Mouse (Mus musculus): ENCODE data around the gene Gm20388. TPM values are rescaled to one million over a fixed set of nuclear protein-coding genes. Genes with fewer than 3 reads are reported as not detected.

Gene Gm20388
- polyA plus RNA-seq, 1 experiment from 2014 or later = not detected

- H3K36me3 ChIP-seq (ENCODE audit: control insufficient read depth, insufficient read depth, low read length) = no peaks in the 10 kb centered on the region
- DNase-seq (ENCODE audit: low spot score) (no peak), ATAC-seq (ENCODE audit: insufficient number of reproducible peaks, low FRiP score, low TSS enrichment, low read depth) (no peak)
- H3K9me3 ChIP-seq (ENCODE audit: control insufficient read depth, low read length) = no peaks in the 10 kb centered on the region
- 0 out of 2 replicates have a peak overlapping the region, but pooled peaks have one; percentile 6 for H3K27ac ChIP-seq (replicated peaks; ENCODE audit: low read depth, low read length)
- H3K4me3 ChIP-seq (ENCODE audit: low read depth, low read length) = no peak overlapping the region
- H3K27me3 ChIP-seq (ENCODE audit: control insufficient read depth, insufficient read depth, low read length) = no peaks in the 10 kb centered on the region
- H3K4me2 ChIP-seq (ENCODE audit: low read depth, severe bottlenecking) = no peak overlapping the region
- peaks cover 84% of the 10 kb centered on the region for H3K4me1 ChIP-seq (ENCODE audit: control insufficient read depth, insufficient read depth, low read length)
- 78% methylated on average over 9 of the region's 9 CpGs for WGBS
- H3K9ac ChIP-seq (ENCODE audit: low read length) = no peak overlapping the region
These were observed 375.2 kb downstream of the Gm20388 start for GRCm38 (mm10) chr8:120285878-120286277.

- Histone ChIP-seq H3K4me2 (ENCODE audit: low read depth, severe bottlenecking) (no peak overlapping the region), H3K4me3 (ENCODE audit: low read depth, low read length) (no peak overlapping the region), H3K36me3 (ENCODE audit: control insufficient read depth, insufficient read depth, low read length) (no peaks in the 10 kb centered on the region; the same call in 1 of the 2 replicates), H3K27me3 (ENCODE audit: control insufficient read depth, insufficient read depth, low read length) (no peaks in the 10 kb centered on the region), H3K9me3 (ENCODE audit: control insufficient read depth, low read length) (no peaks in the 10 kb centered on the region), H3K27ac (replicated peaks; ENCODE audit: low read depth, low read length) (no peak overlapping the region; the same call in 1 of the 2 replicates), H3K4me1 (ENCODE audit: control insufficient read depth, insufficient read depth, low read length) (peaks cover 80% of the 10 kb centered on the region), H3K9ac (ENCODE audit: low read length) (no peak overlapping the region)
- 29% methylated on average over 21 of the region's 21 CpGs for WGBS
- DNase-seq (ENCODE audit: low spot score) (peak; percentile 78), ATAC-seq (ENCODE audit: insufficient number of reproducible peaks, low FRiP score, low TSS enrichment, low read depth) (peak; percentile 14)
These were observed 377.7 kb downstream of the Gm20388 start for GRCm38 (mm10) chr8:120288122-120288908.

GRCm38 (mm10) chr8:120289191-120289590 is 378.6 kb downstream of the Gm20388 start:
- no peaks in the 10 kb centered on the region; the same call in 1 of the 2 replicates for H3K36me3 ChIP-seq (ENCODE audit: control insufficient read depth, insufficient read depth, low read length)
- H3K27me3 ChIP-seq (ENCODE audit: control insufficient read depth, insufficient read depth, low read length) = no peaks in the 10 kb centered on the region
- no peak overlapping the region for H3K4me3 ChIP-seq (ENCODE audit: low read depth, low read length)
- DNase-seq (ENCODE audit: low spot score) (no peak), ATAC-seq (ENCODE audit: insufficient number of reproducible peaks, low FRiP score, low TSS enrichment, low read depth) (no peak)
- no peak overlapping the region for H3K27ac ChIP-seq (replicated peaks; ENCODE audit: low read depth, low read length)
- H3K9me3 ChIP-seq (ENCODE audit: control insufficient read depth, low read length) = no peaks in the 10 kb centered on the region
- no peak overlapping the region; the same call in 1 of the 2 replicates for H3K4me2 ChIP-seq (ENCODE audit: low read depth, severe bottlenecking)
- WGBS = 81% methylated on average over 7 of the region's 7 CpGs
- H3K4me1 ChIP-seq (ENCODE audit: control insufficient read depth, insufficient read depth, low read length) = peaks cover 80% of the 10 kb centered on the region
- no peak overlapping the region for H3K9ac ChIP-seq (ENCODE audit: low read length)

GRCm38 (mm10) chr8:120289698-120290181 is 379.1 kb downstream of the Gm20388 start:
- no peaks in the 10 kb centered on the region for H3K27me3 ChIP-seq (ENCODE audit: control insufficient read depth, insufficient read depth, low read length)
- no peak overlapping the region for H3K27ac ChIP-seq (replicated peaks; ENCODE audit: low read depth, low read length)
- H3K9me3 ChIP-seq (ENCODE audit: control insufficient read depth, low read length) = no peaks in the 10 kb centered on the region
- ATAC-seq (ENCODE audit: insufficient number of reproducible peaks, low FRiP score, low TSS enrichment, low read depth) (no peak), DNase-seq (ENCODE audit: low spot score) (no peak)
- no peak overlapping the region for H3K4me3 ChIP-seq (ENCODE audit: low read depth, low read length)
- peaks cover 80% of the 10 kb centered on the region for H3K4me1 ChIP-seq (ENCODE audit: control insufficient read depth, insufficient read depth, low read length)
- H3K4me2 ChIP-seq (ENCODE audit: low read depth, severe bottlenecking) = no peak overlapping the region
- WGBS = 31% methylated on average over 10 of the region's 10 CpGs
- H3K36me3 ChIP-seq (ENCODE audit: control insufficient read depth, insufficient read depth, low read length) = no peaks in the 10 kb centered on the region; the same call in 1 of the 2 replicates
- H3K9ac ChIP-seq (ENCODE audit: low read length) = peak overlapping the region; percentile 12; the same call in 1 of the 2 replicates

- peaks cover 80% of the 10 kb centered on the region for H3K4me1 ChIP-seq (ENCODE audit: control insufficient read depth, insufficient read depth, low read length)
- no peak overlapping the region for H3K27ac ChIP-seq (replicated peaks; ENCODE audit: low read depth, low read length)
- 72% methylated on average over 15 of the region's 15 CpGs for WGBS
- H3K4me2 ChIP-seq (ENCODE audit: low read depth, severe bottlenecking) = no peak overlapping the region
- H3K27me3 ChIP-seq (ENCODE audit: control insufficient read depth, insufficient read depth, low read length) = no peaks in the 10 kb centered on the region
- H3K9ac ChIP-seq (ENCODE audit: low read length) = no peak overlapping the region; the same call in 1 of the 2 replicates
- no peak for ATAC-seq (ENCODE audit: insufficient number of reproducible peaks, low FRiP score, low TSS enrichment, low read depth)
- H3K9me3 ChIP-seq (ENCODE audit: control insufficient read depth, low read length) = no peaks in the 10 kb centered on the region
- no peak overlapping the region for H3K4me3 ChIP-seq (ENCODE audit: low read depth, low read length)
- no peaks in the 10 kb centered on the region; the same call in 1 of the 2 replicates for H3K36me3 ChIP-seq (ENCODE audit: control insufficient read depth, insufficient read depth, low read length)
- DNase-seq (ENCODE audit: low spot score) = no peak
These were observed 380.0 kb downstream of the Gm20388 start for GRCm38 (mm10) chr8:120290614-120291013.

GRCm38 (mm10) chr8:120291650-120292049 is 381.0 kb downstream of the Gm20388 start:
- H3K36me3 ChIP-seq (ENCODE audit: control insufficient read depth, insufficient read depth, low read length) = no peaks in the 10 kb centered on the region; the same call in 1 of the 2 replicates
- ATAC-seq (ENCODE audit: insufficient number of reproducible peaks, low FRiP score, low TSS enrichment, low read depth) = no peak
- no peak overlapping the region for H3K27ac ChIP-seq (replicated peaks; ENCODE audit: low read depth, low read length)
- no peaks in the 10 kb centered on the region for H3K27me3 ChIP-seq (ENCODE audit: control insufficient read depth, insufficient read depth, low read length)
- no peak for DNase-seq (ENCODE audit: low spot score)
- H3K4me3 ChIP-seq (ENCODE audit: low read depth, low read length) = no peak overlapping the region
- no peak overlapping the region for H3K9ac ChIP-seq (ENCODE audit: low read length)
- H3K9me3 ChIP-seq (ENCODE audit: control insufficient read depth, low read length) = no peaks in the 10 kb centered on the region
- 81% methylated on average over 9 of the region's 9 CpGs for WGBS
- H3K4me1 ChIP-seq (ENCODE audit: control insufficient read depth, insufficient read depth, low read length) = peaks cover 84% of the 10 kb centered on the region
- H3K4me2 ChIP-seq (ENCODE audit: low read depth, severe bottlenecking) = no peak overlapping the region

GRCm38 (mm10) chr8:120292316-120293107 is 381.9 kb downstream of the Gm20388 start:
- peak overlapping the region; percentile 34; the same call in 1 of the 2 replicates for H3K9ac ChIP-seq (ENCODE audit: low read length)
- H3K9me3 ChIP-seq (ENCODE audit: control insufficient read depth, low read length) = no peaks in the 10 kb centered on the region
- H3K27me3 ChIP-seq (ENCODE audit: control insufficient read depth, insufficient read depth, low read length) = no peaks in the 10 kb centered on the region
- ATAC-seq (ENCODE audit: insufficient number of reproducible peaks, low FRiP score, low TSS enrichment, low read depth) (no peak), DNase-seq (ENCODE audit: low spot score) (no peak)
- no peaks in the 10 kb centered on the region; the same call in 1 of the 2 replicates for H3K36me3 ChIP-seq (ENCODE audit: control insufficient read depth, insufficient read depth, low read length)
- H3K4me2 ChIP-seq (ENCODE audit: low read depth, severe bottlenecking) = no peak overlapping the region
- peaks cover 91% of the 10 kb centered on the region for H3K4me1 ChIP-seq (ENCODE audit: control insufficient read depth, insufficient read depth, low read length)
- no peak overlapping the region for H3K4me3 ChIP-seq (ENCODE audit: low read depth, low read length)
- no peak overlapping the region; the same call in 1 of the 2 replicates for H3K27ac ChIP-seq (replicated peaks; ENCODE audit: low read depth, low read length)
- 61% methylated on average over 8 of the region's 8 CpGs for WGBS
